Mouse (Mus musculus) megakaryocyte, embryonic 14.5 days (primary cell): ENCODE results near the gene Atp13a2.

Source experiments
- FLI1 ChIP-seq: IDR thresholded peaks from 2 replicates; pipeline ENCODE4 v1.6.1; 2012; ENCODE audit warnings: low read length, inconsistent platforms, mixed read lengths
- GATA1 ChIP-seq: IDR thresholded peaks from 3 replicates; pipeline ENCODE4 v1.6.1; 2012; ENCODE audit warnings: mixed read lengths, low read length, inconsistent platforms, borderline replicate concordance

- no peak for TF ChIP-seq GATA1
- no peak for TF ChIP-seq FLI1
Measured at GRCm38 (mm10) chr4:141010941-141011429, 24.3 kb downstream of the Atp13a2 start.
